Mouse (Mus musculus): ENCODE results near the gene Gpr153. TPM values are rescaled to one million over a fixed set of nuclear protein-coding genes. Genes with fewer than 3 reads are reported as not detected.

Gene Gpr153
- polyA plus RNA-seq, 1 experiment from 2014 or later: 11.9 TPM

DNA sequence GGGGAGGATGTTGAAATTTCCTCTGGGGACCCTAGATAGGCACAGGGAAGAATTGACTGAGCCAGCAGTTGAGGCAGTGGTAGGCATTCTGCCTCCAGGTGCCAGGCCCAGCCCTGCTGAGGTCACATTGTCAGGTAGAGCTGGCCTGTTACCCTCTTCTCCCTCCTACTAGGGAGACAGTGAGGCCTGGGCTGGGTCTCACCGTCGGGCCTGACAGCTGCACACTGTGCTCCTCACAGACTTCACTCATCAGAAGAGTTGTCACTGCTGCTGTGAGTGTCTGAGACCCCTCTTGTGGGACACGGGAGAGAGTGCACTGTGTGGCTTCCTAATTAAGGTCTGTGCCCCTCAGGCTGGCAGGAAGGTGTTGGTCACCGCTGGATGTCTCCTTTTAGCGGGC lies 8.2 kb upstream of the Gpr153 start:
- peaks cover 66% of the 10 kb centered on the region for H3K4me1 ChIP-seq (replicated peaks)
- H3K9ac ChIP-seq: 0 out of 2 replicates have a peak overlapping the region, but pooled peaks have one; percentile 29
- H3K9me3 ChIP-seq (replicated peaks): no peaks in the 10 kb centered on the region
- H3K4me3 ChIP-seq: no peak overlapping the region
- peak overlapping the region; percentile 12; the same call in 1 of the 2 replicates for H3K27ac ChIP-seq (ENCODE audit: poor library complexity, severe bottlenecking)
- no peaks in the 10 kb centered on the region for H3K27me3 ChIP-seq (replicated peaks)
- 66% methylated on average over 5 of the region's 5 CpGs for WGBS
- ATAC-seq (ENCODE audit: insufficient number of reproducible peaks, low FRiP score): no peak
- H3K36me3 ChIP-seq: peaks cover 18% of the 10 kb centered on the region
- H3K4me2 ChIP-seq: no peak overlapping the region

DNA sequence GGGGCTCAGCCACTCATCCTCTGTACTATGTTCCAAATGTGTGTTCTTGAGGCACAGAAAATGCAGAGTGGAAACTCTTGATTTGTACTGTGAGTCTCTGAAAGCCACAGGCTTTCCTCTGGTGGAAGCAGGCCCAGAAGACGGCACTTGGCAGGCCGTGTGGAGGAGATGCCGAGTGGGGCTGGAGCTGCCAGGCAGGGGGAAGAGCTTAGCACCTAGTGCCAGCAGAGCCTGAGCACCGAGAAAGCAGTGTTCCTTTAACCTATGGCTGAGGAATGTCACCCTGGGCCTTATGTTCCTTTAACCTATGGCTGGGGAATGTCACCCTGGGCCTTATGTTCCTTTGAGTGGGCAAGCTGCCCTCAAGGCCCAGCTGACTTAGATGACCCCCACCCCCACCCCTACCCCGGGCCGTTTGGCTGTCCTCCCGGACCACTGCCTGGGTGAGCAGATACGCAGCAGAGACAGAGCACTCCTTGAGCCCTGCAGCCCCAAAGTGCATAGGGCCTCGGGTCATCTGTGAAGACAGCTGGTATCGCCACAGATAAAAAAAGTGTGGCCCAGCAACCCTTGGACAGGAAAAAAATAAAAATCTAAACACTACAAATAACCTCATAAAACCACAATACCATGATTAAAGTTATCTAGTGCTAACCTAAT lies 7.7 kb upstream of the Gpr153 start:
- whole genome bisulfite sequencing: 49% methylated on average over 10 of the region's 10 CpGs
- Histone ChIP-seq H3K9ac (peak overlapping the region; percentile 29; the same call in 1 of the 2 replicates), H3K4me2 (no peak overlapping the region), H3K4me1 (replicated peaks) (peaks cover 62% of the 10 kb centered on the region), H3K36me3 (peaks cover 15% of the 10 kb centered on the region), H3K27me3 (replicated peaks) (no peaks in the 10 kb centered on the region), H3K27ac (ENCODE audit: poor library complexity, severe bottlenecking) (peak overlapping the region; percentile 12; the same call in 1 of the 2 replicates), H3K9me3 (replicated peaks) (no peaks in the 10 kb centered on the region), H3K4me3 (no peak overlapping the region)
- no peak for ATAC-seq (ENCODE audit: insufficient number of reproducible peaks, low FRiP score)

DNA sequence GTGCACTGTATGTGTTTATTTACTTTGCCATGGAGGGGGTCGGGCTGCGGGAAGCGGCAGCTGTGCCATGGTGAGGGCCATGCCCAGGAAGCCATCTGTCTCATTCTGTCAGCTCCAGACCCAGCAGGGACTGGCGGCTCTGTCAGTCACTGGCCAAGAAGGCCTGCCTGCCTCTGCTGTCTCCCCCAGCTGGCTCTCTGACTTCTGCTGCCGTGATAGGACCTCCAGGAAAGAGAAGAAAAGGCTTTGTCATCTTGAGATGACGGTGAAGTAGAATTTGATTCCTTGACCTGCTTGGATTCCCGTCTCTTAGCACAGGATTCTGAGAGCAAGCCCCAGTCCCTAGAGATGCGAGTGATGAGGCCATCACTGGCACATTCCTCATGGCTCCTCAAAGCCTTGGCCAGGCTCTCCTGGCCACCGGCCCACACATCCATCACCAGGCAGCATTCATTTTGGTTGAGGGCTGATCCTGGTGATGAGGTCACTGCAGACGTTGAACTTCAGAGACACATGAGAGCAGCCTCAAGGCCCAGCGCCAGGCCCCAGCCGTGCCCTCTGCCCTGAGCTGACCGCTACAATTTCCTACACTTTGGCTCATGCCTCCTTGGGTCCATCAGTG lies 6.2 kb upstream of the Gpr153 start:
- H3K36me3 ChIP-seq: peaks cover 15% of the 10 kb centered on the region

DNA sequence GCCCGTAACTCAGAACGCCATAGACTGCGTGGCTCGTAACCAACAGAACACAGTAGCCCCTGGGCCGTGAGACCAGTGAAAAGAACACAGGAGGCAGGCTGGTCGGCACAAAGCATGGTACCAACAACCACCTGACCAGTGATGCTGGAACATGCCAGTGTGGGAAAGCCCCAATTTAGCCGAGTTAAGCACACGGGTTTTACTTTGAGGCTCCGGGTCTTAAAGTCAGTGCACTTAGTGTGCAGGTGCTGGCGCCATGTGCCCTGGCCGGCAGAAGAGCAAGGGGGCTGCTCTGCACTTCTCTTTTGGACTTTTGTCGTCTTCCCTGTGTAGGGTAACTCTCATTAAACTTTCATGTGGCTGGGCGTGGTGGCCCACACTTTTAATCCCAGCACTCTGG lies 4.1 kb upstream of the Gpr153 start:
- Histone ChIP-seq H3K9me3 (replicated peaks) (no peaks in the 10 kb centered on the region), H3K4me2 (no peak overlapping the region), H3K4me3 (no peak overlapping the region), H3K4me1 (replicated peaks) (peaks cover 60% of the 10 kb centered on the region), H3K27ac (ENCODE audit: poor library complexity, severe bottlenecking) (no peak overlapping the region), H3K9ac (no peak overlapping the region), H3K27me3 (replicated peaks) (no peaks in the 10 kb centered on the region), H3K36me3 (peaks cover 12% of the 10 kb centered on the region)
- WGBS: 84% methylated on average over 13 of the region's 13 CpGs
- no peak for ATAC-seq (ENCODE audit: insufficient number of reproducible peaks, low FRiP score)

More for the DNA sequence above, 6.2 kb upstream of the Gpr153 start:
- H3K4me1 ChIP-seq (replicated peaks): peaks cover 62% of the 10 kb centered on the region
- 67% methylated on average over 13 of the region's 13 CpGs for WGBS
- H3K4me3 ChIP-seq: no peak overlapping the region
- H3K27me3 ChIP-seq (replicated peaks): no peaks in the 10 kb centered on the region
- no peak overlapping the region for H3K4me2 ChIP-seq
- H3K27ac ChIP-seq (ENCODE audit: poor library complexity, severe bottlenecking): no peak overlapping the region
- ATAC-seq (ENCODE audit: insufficient number of reproducible peaks, low FRiP score): no peak
- no peak overlapping the region for H3K9ac ChIP-seq
- no peaks in the 10 kb centered on the region for H3K9me3 ChIP-seq (replicated peaks)

DNA sequence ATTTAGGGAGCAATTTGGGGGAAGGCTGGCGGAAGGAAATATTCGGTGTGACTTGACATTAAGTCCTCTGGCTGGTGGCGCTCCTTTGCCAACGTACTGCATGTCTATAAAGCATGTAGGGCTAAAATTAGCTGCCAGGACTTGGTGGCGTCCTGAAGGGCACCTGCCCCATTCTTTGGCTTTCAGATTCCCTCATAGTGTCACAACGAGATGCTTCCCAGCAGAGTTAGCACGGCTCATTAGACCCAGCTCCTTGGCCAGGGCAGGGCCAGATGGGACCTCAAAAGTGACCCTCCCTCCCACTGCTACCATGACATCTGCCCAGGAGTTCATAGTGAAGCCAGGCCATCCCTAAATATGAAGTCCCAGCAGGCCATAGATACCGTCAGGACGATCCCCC lies 3.4 kb upstream of the Gpr153 start:
- ATAC-seq (ENCODE audit: insufficient number of reproducible peaks, low FRiP score): no peak
- H3K36me3 ChIP-seq: peaks cover 6% of the 10 kb centered on the region
- no peaks in the 10 kb centered on the region for H3K9me3 ChIP-seq (replicated peaks)
- H3K4me3 ChIP-seq: no peak overlapping the region
- H3K4me1 ChIP-seq (replicated peaks): peaks cover 64% of the 10 kb centered on the region
- no peak overlapping the region for H3K4me2 ChIP-seq
- WGBS: 68% methylated on average over 9 of the region's 9 CpGs
- peaks cover 5% of the 10 kb centered on the region for H3K27me3 ChIP-seq (replicated peaks)
- no peak overlapping the region for H3K9ac ChIP-seq
- H3K27ac ChIP-seq (ENCODE audit: poor library complexity, severe bottlenecking): no peak overlapping the region

DNA sequence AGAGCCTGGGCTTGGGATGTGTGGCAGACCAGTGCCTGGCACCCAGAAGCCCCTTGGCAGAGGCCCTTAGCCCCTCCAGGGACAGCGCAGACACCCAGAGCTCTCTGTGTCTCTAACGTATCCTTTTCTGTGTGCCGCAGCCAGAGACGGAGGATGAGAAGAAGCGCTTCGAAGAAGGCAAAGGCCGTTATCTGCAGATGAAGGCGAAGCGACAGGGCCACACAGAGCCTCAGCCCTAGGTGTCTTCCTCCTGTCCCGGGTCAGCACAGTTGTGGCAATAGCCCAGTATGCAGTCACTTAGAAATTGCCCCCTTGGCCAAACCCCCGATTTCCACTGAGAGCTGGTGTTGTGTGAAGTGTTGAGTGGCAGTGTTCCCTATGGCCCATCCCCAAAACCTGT lies 2.7 kb upstream of the Gpr153 start:
- H3K4me1 ChIP-seq (replicated peaks): peaks cover 63% of the 10 kb centered on the region
- no peak for ATAC-seq (ENCODE audit: insufficient number of reproducible peaks, low FRiP score)
- no peak overlapping the region for H3K9ac ChIP-seq
- WGBS: 88% methylated on average over 11 of the region's 11 CpGs
- H3K4me2 ChIP-seq: no peak overlapping the region
- H3K4me3 ChIP-seq: no peak overlapping the region
- 0 out of 2 replicates have a peak overlapping the region, but pooled peaks have one; percentile 84 for H3K27ac ChIP-seq (ENCODE audit: poor library complexity, severe bottlenecking)
- peaks cover 9% of the 10 kb centered on the region for H3K27me3 ChIP-seq (replicated peaks)
- peaks cover 6% of the 10 kb centered on the region for H3K36me3 ChIP-seq
- no peaks in the 10 kb centered on the region for H3K9me3 ChIP-seq (replicated peaks)

DNA sequence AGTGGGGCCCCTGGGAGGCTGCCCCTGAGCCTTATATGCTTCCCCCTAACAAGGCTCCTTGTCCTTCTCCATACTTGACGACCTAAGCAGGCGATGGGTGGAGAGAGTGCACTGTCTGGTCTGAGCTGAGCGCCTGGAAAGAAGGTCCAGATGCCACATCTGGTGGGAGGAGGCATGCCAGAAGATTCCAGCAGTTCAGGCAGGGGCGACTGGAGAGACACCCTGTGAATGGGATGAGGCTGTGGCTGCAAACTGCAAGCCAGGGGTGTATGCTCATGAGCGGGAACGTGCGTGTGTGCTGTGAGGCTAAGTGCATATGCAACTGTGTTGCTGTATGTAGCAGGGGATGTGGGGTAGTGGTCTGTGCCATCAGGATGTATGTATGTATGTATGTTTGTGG lies 2.0 kb upstream of the Gpr153 start:
- Histone ChIP-seq H3K36me3 (peaks cover 6% of the 10 kb centered on the region), H3K9ac (peak overlapping the region; percentile 18; the same call in 1 of the 2 replicates), H3K4me3 (no peak overlapping the region), H3K9me3 (replicated peaks) (no peaks in the 10 kb centered on the region), H3K4me1 (replicated peaks) (peaks cover 67% of the 10 kb centered on the region), H3K4me2 (no peak overlapping the region), H3K27me3 (replicated peaks) (peaks cover 9% of the 10 kb centered on the region), H3K27ac (ENCODE audit: poor library complexity, severe bottlenecking) (peak overlapping the region; percentile 84)
- WGBS: 61% methylated on average over 7 of the region's 7 CpGs
- ATAC-seq (ENCODE audit: insufficient number of reproducible peaks, low FRiP score): no peak

DNA sequence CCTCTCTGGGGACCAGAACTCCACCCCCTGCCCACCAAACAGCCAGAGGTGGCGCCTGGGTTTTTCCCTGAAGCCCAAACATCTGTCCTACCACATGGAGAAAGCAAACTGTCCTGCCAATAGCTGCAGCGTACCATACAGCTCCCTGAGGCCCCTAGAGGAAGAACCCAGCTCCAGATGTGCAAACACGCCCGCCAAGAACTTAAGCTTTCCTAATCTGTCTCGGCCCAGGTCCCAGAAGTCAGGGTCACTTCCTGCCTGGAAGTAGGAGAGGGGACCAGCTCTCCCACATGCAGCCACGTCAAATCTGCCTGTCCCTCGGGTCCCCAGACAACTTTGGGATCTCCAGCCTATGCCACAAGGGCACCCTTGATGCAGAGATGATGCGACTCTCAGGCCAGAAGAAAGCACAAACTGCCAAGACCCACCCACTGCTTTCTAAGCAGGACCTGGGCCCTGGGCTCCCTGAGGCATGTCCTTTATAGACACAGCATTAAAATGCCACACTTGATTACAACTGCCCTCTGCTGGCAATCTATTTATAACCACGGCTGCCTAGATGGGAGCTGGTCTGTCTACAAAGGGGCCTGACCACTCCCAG lies 1.5 kb upstream of the Gpr153 start:
- Histone ChIP-seq H3K4me3 (no peak overlapping the region), H3K9me3 (replicated peaks) (no peaks in the 10 kb centered on the region), H3K4me1 (replicated peaks) (peaks cover 66% of the 10 kb centered on the region), H3K27me3 (replicated peaks) (peaks cover 9% of the 10 kb centered on the region), H3K4me2 (peak overlapping the region; percentile 98; the same call in 1 of the 2 replicates), H3K27ac (ENCODE audit: poor library complexity, severe bottlenecking) (peak overlapping the region; percentile 84), H3K9ac (no peak overlapping the region), H3K36me3 (peaks cover 6% of the 10 kb centered on the region)
- 30% methylated on average over 9 of the region's 9 CpGs for WGBS
- ATAC-seq (ENCODE audit: insufficient number of reproducible peaks, low FRiP score): no peak

DNA sequence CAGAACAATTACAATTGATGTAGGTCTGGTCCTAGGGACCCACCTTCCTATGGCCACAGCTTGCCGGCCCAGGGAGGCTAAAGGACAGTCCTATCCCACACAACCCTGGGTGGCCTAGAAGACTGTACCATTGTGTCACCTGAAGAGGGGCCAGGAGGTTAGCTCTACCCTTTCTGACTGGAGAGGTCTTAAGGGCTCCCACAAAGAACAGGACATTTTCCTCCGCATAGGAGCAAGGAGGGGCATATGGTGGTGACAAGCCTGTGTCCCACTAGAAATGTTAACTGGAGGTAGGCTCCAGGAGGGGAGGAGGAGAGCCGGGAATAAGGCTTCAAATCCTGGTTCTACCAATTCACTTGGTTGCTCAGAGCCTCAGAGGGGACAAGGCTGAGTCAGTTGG lies 841 bp upstream of the Gpr153 start:
- WGBS: 33% methylated on average over 3 of the region's 3 CpGs
- Histone ChIP-seq H3K36me3 (peaks cover 5% of the 10 kb centered on the region), H3K4me3 (peak overlapping the region; percentile 81; the same call in 1 of the 2 replicates), H3K4me1 (replicated peaks) (peaks cover 64% of the 10 kb centered on the region), H3K9ac (peak overlapping the region; percentile 91; the same call in 1 of the 2 replicates), H3K27ac (ENCODE audit: poor library complexity, severe bottlenecking) (peak overlapping the region; percentile 84), H3K9me3 (replicated peaks) (no peaks in the 10 kb centered on the region), H3K4me2 (peak overlapping the region; percentile 98), H3K27me3 (replicated peaks) (peaks cover 9% of the 10 kb centered on the region)
- no peak for ATAC-seq (ENCODE audit: insufficient number of reproducible peaks, low FRiP score)

DNA sequence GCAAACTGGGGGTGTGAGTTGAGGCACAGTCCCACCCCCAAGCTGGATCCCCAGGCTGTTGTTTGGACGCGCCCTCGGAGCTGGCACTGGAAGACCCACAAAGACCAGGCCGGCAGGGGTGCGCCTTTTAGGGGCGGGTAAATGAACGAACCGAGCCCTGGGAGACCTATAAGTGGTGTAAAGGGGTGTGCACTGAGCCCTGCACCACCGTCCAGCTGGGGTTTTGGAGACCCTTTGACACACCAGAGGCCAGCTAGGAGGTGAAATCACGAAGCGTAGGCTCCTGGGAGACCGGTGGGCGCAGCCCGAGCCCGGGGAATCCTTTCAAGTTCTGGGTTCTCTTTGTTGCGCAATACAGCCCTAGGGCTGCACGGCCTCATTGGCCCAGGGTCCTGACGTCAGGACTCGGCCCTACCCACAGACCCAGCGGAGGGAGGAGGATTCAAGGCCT lies 674 bp downstream of the Gpr153 start:
- H3K27me3 ChIP-seq (replicated peaks): peaks cover 18% of the 10 kb centered on the region
- WGBS: under 1% methylated on average over 20 of the region's 20 CpGs
- H3K9me3 ChIP-seq (replicated peaks): no peaks in the 10 kb centered on the region
- H3K9ac ChIP-seq: peak overlapping the region; percentile 91
- peak overlapping the region; percentile 98 for H3K4me2 ChIP-seq
- peak; percentile 26; the same call in 1 of the 2 replicates for ATAC-seq (ENCODE audit: insufficient number of reproducible peaks, low FRiP score)
- H3K4me3 ChIP-seq: peak overlapping the region; percentile 81
- peaks cover 8% of the 10 kb centered on the region for H3K36me3 ChIP-seq
- peak overlapping the region; percentile 84; the same call in 1 of the 2 replicates for H3K27ac ChIP-seq (ENCODE audit: poor library complexity, severe bottlenecking)
- peaks cover 64% of the 10 kb centered on the region for H3K4me1 ChIP-seq (replicated peaks)

Data from heart, embryonic 12.5 days (tissue).